Mouse (Mus musculus): ENCODE results near the gene Thy1.

Thy1 gene

GRCm38 (mm10) chr9:44082266-44082665, 39.1 kb downstream of the Thy1 start:
- DNase-seq (ENCODE audit: low spot score) = no peak

DNA sequence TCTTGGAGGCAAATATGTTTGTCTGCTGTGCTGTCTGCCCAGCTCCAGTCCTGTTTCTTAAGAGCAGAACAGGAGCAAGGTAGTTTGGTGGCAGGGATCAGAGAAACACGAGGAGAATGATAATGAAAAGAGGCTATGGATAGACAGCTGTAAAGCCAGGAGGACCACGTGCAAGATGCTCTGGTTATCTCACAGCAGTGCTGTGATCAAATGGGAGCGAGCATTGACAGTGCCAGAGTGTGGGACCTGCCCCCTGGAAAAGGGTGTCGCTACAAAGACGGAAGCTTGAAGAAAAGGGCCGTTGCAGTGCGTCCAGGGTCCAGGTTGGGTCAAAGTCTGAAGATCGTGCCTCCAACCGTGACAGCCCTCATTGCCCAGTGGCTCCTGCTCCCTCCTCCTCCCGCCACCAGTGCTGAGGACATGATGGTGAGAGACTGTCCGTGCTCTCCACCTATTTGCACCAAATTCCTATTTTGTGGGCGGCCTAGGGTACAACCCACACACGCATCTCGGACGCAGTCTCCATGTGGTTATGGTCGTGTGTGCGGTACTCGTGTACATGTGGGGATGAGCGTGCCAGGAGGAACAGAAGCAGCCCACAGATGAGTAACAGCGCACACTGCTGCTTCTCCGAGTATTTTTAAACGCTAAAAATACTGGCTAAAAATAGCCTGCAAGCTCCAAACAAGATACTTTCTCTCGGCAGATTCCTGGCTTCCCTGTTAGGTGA, 40.4 kb downstream of the Thy1 start:
- peak; percentile 81 for DNase-seq (ENCODE audit: low spot score)

DNA sequence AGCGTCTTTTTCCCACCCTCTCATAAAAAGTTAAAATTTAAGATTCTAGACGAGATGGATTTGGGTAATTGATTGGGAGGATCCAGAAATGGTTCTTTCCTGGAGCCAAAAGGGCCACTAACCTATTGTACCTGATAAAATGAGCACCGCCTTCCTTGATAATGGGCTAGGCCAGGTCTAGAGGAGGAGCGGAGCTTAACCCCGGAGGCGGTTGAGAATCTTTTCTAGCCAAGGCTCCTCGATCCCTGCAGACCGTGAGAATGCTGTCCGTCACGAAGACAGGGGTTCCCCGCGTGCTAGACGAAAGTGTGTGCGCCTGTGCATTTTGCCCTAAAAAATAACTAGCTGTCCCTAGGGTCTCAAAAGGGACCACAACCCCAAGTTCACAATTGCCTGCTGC, 41.1 kb downstream of the Thy1 start:
- no peak for DNase-seq (ENCODE audit: low spot score)

- peak; percentile 92 for DNase-seq (ENCODE audit: low spot score)
Observed at GRCm38 (mm10) chr9:44084659-44085229, 41.6 kb downstream of the Thy1 start.

- no peak for DNase-seq (ENCODE audit: low spot score)
Observed at GRCm38 (mm10) chr9:44085276-44085675, 42.1 kb downstream of the Thy1 start.

GRCm38 (mm10) chr9:44085741-44086665, 42.8 kb downstream of the Thy1 start:
- DNase-seq (ENCODE audit: low spot score) = peak; percentile 79

DNA sequence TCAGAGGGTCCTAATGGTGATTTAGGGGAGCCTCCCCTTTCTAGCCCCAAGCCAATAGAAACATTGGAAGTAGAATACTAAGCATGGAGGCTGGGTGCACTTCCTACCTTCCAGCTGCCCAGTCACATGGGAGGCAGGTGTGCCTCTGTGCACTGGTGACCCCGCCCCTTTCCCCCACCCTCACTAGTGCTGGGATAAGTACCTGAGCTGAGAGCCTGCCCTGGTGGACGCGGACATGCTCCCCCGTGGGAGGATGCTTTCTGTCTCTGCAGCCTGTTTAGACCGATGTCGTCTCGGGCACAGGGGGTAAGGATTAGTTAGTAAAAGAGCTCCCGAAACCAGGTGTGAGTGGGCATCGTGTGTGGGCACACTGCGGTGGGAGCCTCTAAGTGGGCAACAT, 43.8 kb downstream of the Thy1 start:
- DNase-seq (ENCODE audit: low spot score) = no peak

- DNase-seq (ENCODE audit: low spot score) = peak; percentile 75
Observed at GRCm38 (mm10) chr9:44087761-44088455, 44.7 kb downstream of the Thy1 start.

DNA sequence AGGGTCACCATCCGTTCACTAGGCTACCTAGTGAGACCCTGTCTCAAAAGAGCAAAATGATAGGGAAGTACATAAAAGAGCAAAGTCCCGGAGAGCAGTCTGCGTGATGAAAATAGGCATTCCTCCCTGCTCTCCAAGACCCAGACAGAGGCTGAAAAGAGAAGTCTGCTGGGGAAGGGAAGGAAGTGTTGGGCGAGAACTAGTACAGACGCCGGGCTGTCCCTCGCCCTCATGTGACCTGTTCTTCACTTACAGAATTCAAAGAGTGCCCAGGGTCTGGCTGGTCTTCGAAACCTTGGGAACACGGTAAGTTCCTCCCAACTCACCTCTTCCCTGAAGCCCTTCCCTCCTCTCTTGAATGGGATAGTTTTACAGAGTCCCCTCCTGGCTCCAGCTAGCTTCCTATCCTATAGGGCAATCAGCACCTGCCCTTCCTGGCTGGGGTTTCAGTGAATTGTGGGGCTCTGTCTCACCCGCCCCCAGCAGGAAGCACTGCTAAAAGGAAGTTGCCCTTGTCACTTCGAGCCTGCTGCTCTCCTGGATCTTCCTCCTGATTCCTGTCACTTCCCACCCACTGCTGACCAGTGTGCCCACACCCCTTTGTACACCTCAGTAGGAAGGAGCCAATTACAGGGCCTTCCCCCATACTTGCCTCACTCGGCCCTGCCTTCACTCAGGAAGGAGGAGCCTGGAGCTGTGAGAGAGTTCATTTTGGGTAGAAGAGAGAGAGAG, 45.9 kb downstream of the Thy1 start:
- DNase-seq (ENCODE audit: low spot score) = peak; percentile 61

DNA sequence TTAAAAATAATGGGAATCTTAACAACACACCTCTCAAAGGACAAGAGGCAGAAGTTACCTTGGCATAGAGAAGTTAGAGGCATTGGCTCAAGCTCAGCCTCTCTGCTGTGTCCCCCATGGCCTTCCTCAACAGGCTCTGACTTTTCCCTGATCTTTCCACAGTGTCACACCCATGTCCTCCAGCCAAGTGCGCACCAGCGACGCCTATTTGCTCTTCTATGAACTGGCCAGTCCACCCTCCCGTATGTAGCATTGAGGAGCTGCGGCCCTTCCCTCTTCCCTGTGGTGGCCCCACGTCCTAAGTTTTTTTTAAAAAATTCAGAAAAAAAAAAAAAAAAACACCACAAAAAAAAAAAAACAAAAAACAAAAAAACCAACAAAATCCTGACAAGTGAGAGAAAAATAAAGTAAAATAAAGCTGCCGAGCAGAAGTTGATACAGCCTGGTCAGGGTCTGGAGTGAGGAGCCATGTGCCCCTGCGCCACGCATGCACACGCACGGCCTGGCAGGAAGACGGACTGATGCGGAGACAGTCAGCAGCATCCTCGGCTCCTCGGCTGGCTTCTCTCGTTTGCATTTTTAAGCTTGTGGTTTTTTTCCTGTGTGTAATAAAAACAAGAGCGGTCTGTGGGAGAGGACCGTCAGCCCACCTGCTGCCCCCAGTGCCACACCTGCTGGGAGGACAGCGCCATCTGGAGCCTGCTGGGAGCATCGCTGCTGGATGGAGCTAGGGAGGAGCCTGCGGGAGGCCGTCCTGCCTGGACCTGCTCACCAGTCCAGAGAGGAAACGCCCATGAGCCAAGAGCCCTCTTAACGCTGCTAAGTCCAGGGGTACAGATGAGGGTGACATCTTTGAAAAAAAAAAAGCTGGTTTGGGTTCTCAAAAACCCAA, 50.7 kb downstream of the Thy1 start:
- DNase-seq (ENCODE audit: low spot score) = peak; percentile 86

- no peak for DNase-seq (ENCODE audit: low spot score)
Observed at GRCm38 (mm10) chr9:44094737-44095136, 51.6 kb downstream of the Thy1 start.

DNA sequence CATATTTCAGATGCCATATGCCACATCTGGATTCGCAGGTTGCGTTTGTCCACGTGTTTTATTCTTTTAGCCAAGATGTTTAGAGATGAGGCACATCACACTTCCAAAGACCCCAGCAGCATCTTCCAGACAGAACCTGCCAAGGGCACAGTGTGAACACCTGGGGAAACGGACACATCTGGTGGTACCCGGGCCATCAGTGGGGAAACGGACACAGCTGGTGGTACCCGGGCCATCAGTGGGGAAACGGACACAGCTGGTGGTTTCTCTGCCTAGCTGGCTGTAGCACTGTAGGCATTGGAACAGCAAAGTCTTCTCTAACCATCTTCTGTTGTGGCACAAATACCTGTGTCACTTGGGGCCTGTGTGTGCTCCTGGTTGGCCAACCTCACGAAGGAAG, 52.6 kb downstream of the Thy1 start:
- no peak for DNase-seq (ENCODE audit: low spot score)

DNA sequence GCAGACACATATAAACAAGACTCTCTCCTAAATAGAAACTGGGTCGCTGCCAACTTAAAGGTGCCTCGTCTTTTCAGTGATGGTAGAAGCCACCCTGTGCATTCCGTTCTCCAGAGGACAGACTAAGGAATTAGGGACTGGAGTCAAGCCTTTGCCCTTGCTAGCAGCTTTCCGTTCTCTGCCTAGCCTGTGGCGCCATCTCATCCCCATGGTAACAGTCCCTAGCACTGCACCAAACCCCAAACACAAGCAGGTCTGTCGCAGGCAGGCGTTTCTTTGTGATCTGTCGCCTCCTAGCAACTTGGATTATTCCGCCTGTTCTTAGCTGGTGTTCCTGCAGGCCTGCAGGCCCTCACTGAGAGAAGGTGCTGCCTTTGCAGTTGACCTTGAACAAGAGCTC, 53.4 kb downstream of the Thy1 start:
- peak; percentile 60 for DNase-seq (ENCODE audit: low spot score)
